Mouse (Mus musculus) layer of hippocampus, adult 2 months (tissue): ENCODE data around the gene Dhdds. TPM values are rescaled to one million over a fixed set of nuclear protein-coding genes. Genes with fewer than 3 reads are reported as not detected.

ENCODE experiments used
- DNase-seq, 2 experiments: peaks; one replicate each; pipeline ENCODE4 v3.0.0; 2022; ENCODE audit warnings: low spot score in 2 of 2
- H3K27ac ChIP-seq: fragments of 200-600 bp; 2 replicates; pipeline ENCODE4 v1.8.1; 2022
- H3K4me3 ChIP-seq: fragments of 200-600 bp; 2 replicates; pipeline ENCODE4 v1.8.1; 2022; ENCODE audit warnings: mild to moderate bottlenecking
- CTCF ChIP-seq: fragments of 200-600 bp; conservative IDR thresholded peaks from 2 replicates; pipeline ENCODE4 v1.8.1; 2022; ENCODE audit warnings: antibody characterized with exemption, mild to moderate bottlenecking, moderate library complexity
- total RNA-seq, 2 experiments: library from RNA; stranded (reverse); gene quantifications; 2 replicates each; pipeline ENCODE4 v1.2.3; 2021

The Dhdds gene
- total RNA-seq, 2 experiments from 2014 or later: 61.7 to 62.9 TPM

DNA sequence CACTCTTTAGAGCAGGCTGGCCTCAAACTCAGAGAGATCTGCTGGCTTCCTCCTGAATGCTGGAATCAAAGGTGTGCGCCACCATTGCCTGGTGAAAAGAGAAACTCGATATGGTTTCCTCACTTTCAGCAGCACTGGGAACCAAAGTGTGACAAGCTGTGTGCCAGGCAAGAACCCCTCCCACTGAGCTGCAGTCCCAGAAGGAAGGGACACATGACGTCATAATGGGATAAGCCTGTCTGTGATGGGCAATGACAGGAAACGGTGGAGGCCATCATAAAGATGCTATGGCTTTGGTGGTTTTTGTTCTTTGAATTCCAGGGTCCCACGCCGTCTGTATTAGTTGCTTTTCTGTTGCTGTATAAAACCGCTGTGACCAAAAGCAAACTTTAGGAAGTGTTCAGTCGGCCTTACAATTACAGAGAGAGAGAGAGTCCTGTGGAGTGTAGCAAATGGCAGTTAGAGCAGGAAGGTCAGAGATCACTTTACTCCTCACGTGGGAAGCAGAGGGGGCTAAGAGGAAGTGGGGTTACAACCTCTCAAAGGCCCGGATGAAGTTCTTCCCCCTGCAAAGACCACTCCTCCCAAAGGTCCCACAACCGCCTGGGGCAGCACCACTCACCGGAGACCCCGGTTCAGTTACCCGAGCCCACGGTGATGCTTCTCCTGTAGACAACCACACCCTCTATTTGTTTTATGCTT, 72.0 kb downstream of the Dhdds start:
- DNase-seq: no peak
- Histone ChIP-seq H3K4me3 (no peak overlapping the region), H3K27ac (no peak overlapping the region)
- TF ChIP-seq CTCF: no peak

DNA sequence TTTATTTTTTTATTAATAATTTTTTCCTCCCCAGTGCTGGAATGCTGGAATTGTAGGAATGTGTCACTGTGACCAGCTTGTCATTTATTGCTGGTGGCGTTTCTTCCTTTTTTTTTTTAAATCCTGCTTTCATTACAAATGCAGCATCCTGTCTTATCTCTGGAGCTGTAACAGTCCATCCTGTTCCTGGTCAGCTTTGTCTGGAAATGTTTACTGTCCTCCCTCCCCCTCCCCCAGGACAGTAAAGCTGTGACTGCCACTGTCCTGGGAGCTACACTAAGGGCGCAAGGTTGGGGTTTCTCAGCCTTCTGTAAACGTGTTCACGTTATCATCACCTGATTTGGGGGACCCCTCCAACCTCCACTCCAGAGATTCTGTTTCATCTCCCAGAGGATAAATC, 75.5 kb downstream of the Dhdds start:
- TF ChIP-seq CTCF: no peak
- no peak overlapping the region for H3K4me3 ChIP-seq
- no peak overlapping the region for H3K27ac ChIP-seq
- DNase-seq: no peak

DNA sequence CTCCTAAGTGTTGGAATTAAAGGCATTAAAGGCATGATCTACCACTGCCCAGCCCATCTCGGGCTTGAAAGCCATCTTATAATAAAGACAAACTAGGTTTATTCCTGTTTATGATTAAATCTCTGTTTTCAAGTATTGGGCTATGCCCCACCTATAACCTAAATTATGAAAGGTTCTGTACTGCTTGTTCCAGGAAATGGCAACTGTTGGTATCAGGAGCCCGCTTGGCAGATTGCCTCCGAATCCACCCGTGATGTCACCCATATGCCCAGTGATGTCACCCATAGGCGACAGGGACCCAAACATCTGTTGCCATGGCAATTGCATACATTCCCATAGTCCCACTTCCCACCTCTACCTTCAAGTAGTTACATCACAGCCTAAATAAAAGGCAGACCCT, 77.0 kb downstream of the Dhdds start:
- Histone ChIP-seq H3K4me3 (no peak overlapping the region), H3K27ac (no peak overlapping the region)
- no peak for TF ChIP-seq CTCF
- no peak for DNase-seq

Other genes with a start within 250 kb of the Dhdds start
- gene Arid1a, start 244.1 kb downstream of the Dhdds start, total RNA-seq: 10 to 100 TPM; 83.2 to 88.6 TPM
- gene Rps6ka1, start 113.1 kb downstream of the Dhdds start, total RNA-seq: 10 to 100 TPM in 1 of 2 experiments, 1 to 10 TPM in 1; 8.6 to 11.9 TPM
- gene Hmgn2, start 32.3 kb downstream of the Dhdds start, total RNA-seq: 100 to 1,000 TPM; 123 to 125 TPM
- gene Lin28a, start 17.9 kb upstream of the Dhdds start, total RNA-seq: not detected
- gene Zfp683, start 52.9 kb upstream of the Dhdds start, total RNA-seq: not detected
- 1 to 10 TPM; 2.7 to 3.0 TPM for gene Crybg2, start 59.9 kb upstream of the Dhdds start, total RNA-seq
- 1 to 10 TPM; 1.1 to 3.8 TPM for gene Cd52, start 94.2 kb upstream of the Dhdds start, total RNA-seq
- 10 to 100 TPM; 34.0 to 42.4 TPM for gene Ubxn11, start 101.7 kb upstream of the Dhdds start, total RNA-seq
- 100 to 1,000 TPM; 257 to 267 TPM for gene Sh3bgrl3, start 127.9 kb upstream of the Dhdds start, total RNA-seq
- 10 to 100 TPM; 14.3 to 17.2 TPM for gene Cep85, start 186.2 kb upstream of the Dhdds start, total RNA-seq
- not detected for gene Gm7534, start 202.1 kb upstream of the Dhdds start, total RNA-seq
- under 1 TPM in 1 of 2 experiments, not detected in 1; 0.90 TPM for gene Catsper4, start 226.5 kb upstream of the Dhdds start, total RNA-seq
- gene Cnksr1, start 237.5 kb upstream of the Dhdds start, total RNA-seq: under 1 TPM; 0.38 to 0.66 TPM
- not detected for gene E130218I03Rik, start 242.7 kb upstream of the Dhdds start, total RNA-seq
- 10 to 100 TPM in 1 of 2 experiments, 1 to 10 TPM in 1; 9.0 to 10.0 TPM for gene Zfp593, start 244.7 kb upstream of the Dhdds start, total RNA-seq
- gene Gm30191, start 246.0 kb upstream of the Dhdds start, total RNA-seq: not detected